Mouse (Mus musculus) spleen, postnatal 36 days (tissue): ENCODE data around the gene Tifa.
"Not testable (repeated sequence)": the region's sequence is repeated elsewhere in the genome, so short reads cannot be mapped to it uniquely, and the experiment has no call there.

ENCODE experiments used
- DNase-seq, 2 experiments: peaks; one replicate each; pipeline ENCODE4 v3.0.0; 2022; ENCODE audit warnings: low spot score in 2 of 2, mixed read lengths in 1 of 2

Gene Tifa

DNA sequence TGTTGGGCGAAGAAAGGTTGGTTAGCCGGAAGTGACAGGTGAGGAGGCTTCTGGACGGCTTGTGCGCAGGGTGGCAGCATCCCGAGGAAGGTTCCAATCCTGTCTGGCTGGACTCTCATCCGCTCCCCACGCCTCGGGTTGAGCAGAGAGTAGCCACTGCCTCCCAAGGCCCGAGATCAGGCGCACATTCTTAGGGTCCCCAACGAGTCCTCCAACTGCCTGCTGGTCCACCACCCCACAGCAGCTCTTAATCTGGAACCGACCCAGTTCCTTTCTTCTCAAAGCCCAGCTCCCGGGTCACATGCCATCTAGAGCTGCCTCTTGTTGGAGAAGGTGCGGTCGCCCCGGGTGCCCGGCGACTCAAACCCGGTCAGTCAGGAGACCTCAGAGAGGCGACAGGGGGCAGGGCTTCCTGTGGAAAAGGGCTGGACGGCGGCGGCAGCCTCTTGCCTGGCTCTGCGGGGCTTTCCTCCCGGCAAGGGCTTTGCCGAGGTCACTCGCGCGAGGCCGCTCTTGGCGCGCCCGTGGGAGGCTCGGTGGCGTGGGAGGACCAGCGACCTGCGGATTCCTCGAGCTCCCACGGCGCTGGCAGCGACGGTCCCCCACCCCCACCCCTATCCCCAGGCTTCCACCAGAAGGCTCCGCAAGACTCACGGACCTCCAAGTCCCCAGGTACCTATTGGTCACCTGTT is at the start of gene Tifa:
Tifa (plus strand) TSS at position 306 of the 692 bp plus-strand sequence.
- DNase-seq, result peak; percentile 70 to 76

DNA sequence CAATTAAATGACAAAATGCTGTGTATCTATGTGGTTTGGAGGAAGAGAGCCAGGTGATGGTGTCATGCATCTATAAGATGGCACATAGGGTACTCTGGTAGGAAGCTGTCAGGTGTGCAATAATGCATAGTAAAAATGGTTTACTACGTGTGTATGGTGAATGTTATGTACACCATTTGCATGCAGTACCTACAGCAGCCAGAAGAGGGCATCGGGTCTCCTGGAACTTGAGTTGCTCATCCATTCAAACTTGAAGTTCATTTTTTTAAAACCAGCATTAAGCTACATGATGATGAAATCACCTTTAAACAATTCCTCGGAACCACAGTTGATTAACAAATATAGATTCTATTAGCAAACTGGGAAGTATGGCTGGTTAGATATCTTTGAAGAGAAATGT is 48.1 kb upstream of the Tifa start:
- DNase-seq, result no peak

DNA sequence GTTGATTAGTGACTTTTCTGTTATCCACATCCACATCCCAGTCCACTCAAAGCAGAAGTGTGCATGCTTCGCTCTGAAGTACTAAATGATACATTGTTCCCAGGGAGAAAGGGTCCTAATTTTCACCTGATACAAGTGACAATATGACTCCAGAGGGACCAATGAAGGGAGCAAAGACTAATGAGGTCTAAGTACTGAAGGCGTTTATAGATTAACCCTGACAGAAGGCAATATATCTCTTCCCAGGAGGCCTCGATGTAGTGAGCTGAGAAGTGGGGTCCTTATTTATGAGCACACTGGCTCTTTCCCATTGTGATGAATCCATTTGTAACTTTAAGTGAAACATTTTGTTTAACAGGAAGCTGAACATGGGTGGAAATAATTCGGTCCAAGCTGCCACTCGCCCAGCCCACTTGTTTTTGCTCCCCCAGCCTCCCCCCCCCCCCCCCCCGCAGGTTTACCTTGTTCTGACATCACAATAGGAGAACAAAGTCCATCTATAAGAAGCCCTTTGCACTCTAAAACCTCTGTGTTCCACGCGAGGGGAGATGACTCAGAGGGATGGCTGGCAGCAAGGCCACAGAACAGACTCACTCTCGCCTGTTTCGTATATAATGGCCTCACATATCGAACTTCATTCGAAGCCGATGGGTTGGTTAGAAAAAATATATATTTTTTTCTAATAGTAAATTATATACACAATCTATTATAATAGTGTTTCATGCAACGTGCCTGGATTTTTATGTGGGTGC is 45.8 kb upstream of the Tifa start:
- DNase-seq, result no peak

DNA sequence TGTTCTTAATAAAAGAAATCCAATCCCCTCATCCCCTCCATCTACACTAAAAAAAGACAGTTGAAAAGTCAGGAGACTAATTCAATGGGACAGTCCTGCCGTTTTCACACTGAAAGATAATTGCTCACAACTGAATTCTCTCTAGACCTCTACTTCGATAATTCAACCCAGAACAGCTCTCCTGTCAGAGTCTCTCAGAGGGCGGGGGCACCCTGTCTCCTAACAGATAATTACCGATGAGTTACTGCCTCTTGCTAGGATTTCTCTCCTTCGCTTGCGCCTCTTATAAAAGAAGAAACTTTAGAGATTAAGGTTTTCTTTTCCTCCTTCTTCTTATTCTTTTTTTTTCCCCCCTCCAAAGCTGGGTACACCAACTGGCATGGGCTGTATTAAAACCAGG is 44.1 kb upstream of the Tifa start:
- no peak for DNase-seq

DNA sequence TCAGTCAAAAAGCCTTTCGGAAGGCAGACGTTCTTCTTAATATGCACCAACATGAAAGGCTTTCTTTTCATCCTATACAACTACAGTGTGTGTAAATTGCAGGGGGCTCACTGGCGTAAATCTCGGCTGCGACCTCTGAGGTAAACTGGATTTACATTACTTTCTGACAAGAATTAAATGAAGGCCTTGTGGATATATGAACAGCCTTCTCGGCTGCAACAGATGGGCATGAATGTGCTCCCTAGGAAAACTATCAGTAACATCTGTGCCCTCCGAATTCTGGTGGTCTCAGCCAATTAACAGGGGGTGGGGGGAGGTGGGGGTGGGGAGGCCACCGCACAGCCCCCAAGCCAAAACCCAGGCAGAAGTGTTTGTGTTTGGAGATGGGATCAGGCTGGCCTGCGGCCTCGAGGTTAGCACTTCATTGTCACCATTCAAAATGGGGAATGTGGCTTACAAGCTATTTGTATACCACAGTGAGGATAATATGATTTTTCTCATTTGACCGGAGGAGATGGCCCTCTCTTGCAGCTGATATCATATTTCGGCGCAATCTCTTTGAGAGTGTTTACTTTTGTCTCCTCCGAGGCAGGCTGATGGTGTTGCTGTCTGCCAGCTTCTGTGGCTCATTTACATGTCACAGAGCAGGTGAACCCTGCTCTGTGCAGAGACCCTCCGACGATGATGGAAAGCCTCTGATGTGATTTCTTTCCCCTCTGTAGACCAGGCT is 43.5 kb upstream of the Tifa start:
- DNase-seq, result no peak

DNA sequence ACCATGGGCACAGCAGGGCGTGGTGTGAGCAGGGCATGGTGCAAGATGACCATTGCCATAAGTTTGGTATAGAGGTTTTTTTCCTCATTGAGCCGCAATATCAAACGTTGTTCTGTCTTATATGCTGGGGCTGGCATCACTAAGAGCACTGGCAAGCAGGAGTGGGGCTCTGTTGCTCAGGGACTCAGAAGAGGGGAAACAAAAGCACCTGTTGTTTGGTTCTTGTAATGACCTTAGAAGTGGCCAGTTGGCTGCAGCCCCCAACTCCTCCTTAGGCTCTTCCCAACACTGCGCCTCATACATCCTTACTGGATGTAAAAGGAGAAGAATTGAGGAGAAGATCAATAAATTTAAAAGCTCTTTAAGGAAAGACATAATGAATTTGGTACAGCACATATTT is 41.0 kb upstream of the Tifa start:
- no peak for DNase-seq

DNA sequence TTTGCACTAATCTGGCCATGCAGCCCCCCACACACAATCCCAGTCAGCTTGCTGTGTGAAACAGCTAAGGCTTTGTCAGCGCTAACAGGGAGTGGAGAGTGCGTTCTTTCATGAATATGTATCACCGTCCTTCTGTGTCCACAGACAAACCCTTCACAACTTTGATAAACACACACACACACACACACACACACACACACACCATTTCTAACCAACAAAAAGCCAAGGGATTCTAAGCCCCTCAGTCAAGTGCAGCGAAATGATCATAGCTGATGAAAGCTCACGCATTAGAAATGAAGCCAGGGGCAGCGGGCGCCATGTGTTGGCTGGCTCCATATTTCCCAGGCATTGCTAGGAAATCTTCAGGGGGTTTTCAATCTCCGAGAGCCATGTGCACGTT is 40.3 kb upstream of the Tifa start:
- DNase-seq, result no peak

DNA sequence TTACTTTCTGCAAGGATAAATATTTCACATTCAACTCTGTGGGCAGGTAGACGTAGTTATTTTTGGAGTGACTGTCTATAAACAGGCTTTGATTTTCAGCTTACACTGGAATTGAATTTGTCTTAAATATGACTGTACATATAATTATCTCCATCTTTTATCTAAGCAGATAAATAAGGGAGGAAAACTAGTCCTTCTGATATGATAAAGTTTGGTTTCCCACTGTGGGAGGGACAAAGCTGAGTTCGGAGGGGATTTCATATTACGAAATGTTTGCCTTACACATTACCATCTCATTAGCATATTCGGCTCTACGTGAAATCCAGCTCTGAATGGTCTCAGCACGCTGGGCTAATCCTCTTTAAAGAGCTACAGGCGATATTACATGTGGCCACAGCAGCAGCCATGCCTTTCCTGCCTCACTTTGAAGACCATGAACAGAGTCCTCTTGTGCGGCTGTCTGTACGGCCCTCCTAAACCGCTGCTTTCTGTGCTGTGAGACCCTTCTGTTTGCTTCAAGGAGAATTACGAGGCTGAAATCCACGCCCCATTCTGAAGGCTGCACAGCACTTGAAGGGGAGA is 39.5 kb upstream of the Tifa start:
- DNase-seq, result no peak

DNA sequence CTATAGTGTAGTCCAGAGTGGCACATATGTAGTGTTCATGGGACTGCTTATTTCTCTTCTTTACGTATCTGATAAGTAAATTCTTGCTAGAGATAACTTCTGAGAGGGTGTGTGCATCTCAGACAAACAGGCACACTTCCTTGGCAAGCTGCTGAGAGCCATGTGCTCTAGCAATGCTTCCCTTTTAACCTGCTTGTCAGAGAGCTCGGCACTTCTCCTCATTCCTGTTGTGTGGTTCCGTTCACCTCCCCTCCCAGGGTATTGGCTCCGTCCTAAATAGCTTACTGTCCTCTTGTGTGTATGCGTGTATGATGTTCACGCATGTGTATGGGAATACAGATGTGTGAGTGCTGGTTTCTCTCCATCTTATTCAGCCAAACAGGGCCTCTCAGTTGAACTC is 33.1 kb upstream of the Tifa start:
- no peak for DNase-seq

DNA sequence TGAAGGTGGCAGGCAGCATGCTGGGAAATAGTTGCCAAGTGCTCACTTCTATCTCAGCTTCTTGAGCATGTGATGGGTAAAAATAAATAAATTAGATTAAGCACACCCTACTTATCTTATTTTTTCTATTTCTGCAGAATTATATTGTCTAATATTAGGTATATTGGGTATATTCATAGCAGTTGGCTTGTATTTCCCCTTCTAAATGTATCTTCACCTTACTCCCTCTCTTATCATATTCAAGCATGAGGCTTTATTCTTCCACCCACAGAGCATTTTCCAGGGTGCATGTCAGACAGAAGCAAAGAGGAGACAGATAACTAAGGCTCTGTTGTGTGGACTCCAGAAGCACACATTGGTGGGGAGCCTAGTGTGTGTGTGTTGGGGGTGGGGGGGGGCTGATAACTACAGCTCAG is 31.7 kb upstream of the Tifa start:
- no peak for DNase-seq

DNA sequence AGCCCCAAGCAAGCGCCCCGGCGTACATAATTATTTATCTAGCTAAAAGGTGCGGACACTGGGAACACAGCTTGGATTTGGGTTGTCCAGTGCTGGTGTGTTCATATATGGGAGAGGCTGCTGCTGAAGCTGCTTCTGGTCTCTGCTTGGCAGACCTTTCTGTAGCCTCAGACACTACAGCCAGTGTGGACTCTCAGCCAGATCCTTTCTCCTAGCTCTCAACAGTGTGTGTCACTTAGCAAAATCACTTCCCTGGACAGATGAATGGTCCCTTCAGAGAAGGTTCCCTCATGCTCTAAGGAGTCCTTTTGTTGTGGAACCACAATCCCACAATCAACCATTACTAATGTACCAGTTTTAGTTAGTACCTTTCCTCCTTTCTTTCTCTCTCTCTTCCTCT is 30.8 kb upstream of the Tifa start:
- no peak for DNase-seq

DNA sequence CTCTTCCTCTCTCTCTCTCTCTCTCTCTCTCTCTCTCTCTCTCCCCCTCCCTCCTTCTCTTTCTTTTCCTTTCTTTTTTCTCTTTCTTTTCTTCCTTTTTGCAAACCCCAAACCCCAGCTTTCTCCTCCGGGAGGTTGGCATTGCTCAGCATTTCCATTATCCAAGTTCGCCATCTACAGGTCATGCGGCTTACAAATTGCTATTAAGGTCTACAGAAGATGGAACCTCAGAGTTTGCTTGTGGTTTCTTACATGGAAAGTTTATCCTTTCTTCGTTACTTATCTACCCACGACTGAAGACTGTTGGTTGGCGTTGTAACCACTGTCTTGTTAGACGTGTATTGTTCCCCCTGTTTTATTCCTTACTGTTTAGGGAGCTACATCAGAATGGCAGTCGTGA is 30.4 kb upstream of the Tifa start:
- peak; percentile 6 to 10 for DNase-seq

DNA sequence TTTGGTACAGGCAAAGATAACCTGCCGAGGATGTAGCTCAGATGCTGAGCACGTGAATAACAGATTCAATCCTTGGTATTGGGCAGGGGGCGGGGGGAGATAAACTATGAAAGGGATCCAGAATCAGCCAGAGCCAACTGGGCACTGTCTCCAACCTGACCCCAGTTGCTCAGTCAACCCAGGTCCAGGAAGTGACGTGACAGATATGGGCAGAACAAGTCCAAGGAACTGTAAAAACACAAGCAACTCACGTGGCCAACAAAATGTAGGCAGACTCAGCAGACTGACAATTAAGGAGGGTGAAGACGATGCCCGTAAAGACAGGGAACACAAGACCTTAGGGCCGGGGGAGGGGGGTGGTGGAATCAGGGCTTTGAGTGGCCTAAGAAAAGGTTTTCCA is 27.2 kb upstream of the Tifa start:
- no peak for DNase-seq

DNA sequence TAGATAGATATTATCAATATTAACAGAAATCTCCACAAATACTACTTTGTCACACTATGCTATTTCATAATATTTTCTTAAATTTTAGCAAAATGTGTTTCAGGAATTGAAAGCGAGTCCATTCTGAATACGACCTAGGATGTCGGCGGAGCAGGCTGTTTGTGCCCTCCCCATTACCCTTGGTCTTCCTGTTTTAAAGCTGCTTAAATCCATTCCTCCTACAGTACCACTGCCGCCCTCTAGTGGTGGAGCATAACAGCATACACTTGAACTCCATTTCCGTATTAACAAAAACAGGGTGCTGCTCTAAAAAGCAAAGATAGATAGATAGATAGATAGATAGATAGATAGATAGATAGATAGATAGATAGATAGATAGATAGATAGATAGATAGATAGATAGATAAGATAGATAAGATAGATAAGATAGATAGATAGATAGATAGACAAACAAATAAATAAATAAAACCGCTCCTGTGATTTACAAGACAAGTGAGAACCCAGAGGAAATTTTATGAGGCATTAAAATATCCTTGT is 26.5 kb upstream of the Tifa start:
- DNase-seq, result peak; percentile 81 to 84

DNA sequence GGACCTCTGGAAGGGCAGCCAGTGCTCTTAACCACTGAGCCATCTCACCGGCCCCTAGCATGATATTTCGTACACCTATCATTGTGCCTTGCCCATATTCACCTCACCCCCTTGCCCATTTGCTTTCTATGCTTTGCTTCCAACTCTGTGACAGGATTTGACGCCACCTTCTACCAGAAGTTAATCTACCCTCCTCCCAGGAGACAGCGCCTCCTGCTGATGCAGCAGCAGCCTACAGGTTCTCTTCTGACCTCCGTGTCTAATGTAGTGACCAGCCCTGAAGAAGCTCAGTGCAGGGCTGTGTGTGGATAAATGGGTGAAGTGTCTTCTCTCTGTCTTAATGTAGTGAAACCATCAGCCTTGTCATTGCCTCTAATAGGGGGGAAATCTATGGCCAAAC is 25.1 kb upstream of the Tifa start:
- DNase-seq, result no peak

DNA sequence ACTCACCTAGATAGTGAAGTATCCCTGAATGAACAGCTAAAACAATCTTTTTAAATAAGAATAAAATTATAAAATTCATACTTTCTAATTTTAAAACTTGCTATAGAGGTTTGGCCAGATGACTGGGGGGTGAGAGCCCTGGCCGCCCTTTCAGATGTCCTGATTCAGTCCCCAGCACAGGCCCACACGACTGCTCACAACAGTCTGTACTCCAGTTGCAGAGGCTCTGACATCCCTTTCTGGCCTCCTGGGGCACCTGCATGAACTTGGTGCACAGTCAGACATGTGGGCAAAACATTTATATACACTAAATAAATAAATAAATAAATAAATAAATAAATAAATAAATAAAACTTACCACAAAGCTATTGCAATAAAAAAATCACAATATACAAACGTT is 23.6 kb upstream of the Tifa start:
- DNase-seq, result no peak

DNA sequence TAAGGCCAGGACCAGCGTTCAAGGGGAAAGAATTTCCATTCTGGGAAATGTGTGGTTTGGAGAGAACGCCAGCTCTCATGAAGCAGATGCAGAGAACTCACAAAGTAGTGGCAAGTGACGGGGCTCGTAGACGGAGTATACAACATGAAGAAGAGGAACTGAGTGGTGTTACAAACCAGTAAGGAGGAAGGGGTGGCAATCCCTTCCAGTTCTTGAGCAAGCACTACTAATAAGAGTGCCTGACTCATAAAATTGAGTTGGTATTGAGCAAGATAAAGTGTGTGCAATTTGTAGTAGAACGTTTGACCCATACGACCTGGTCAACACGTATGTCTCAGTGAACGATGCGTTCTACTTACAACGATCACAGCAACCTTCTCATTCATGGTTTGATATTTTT is 20.5 kb upstream of the Tifa start:
- peak in 1 of 2 experiments; percentile 31 for DNase-seq

DNA sequence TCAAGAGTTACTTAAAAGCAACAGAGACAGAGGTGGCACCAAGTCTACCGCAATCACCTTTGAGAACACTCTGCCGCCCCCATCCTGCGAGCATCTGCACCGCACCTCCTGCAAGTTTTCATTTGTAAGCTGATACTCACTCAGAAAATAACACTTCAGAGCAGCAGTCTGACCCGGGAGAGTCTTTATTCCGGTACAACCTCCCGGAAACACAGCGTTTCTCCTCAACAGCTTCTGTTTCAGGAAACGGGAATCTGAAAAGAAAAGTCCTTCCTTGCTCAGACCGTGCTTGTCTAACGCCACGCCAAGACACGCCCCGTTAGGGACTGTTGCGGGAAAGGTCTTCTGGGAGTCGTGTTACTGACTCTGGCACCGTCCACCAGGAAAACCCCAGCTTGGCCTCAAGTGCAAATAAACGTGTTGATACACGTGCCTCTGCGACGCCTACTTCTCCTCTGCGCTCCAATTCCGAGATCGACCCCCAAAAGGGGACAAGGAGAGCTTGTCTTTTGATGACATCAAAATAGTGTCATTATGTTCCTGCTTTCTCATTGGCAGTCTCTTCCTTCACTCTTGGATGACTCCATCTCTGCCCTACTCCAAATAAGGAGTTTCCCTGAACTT is 9.5 kb upstream of the Tifa start, which contains the start of gene Alpk1:
Alpk1 (minus strand) TSS at position 507 of the 624 bp plus-strand sequence.
- peak; percentile 74 to 76 for DNase-seq

DNA sequence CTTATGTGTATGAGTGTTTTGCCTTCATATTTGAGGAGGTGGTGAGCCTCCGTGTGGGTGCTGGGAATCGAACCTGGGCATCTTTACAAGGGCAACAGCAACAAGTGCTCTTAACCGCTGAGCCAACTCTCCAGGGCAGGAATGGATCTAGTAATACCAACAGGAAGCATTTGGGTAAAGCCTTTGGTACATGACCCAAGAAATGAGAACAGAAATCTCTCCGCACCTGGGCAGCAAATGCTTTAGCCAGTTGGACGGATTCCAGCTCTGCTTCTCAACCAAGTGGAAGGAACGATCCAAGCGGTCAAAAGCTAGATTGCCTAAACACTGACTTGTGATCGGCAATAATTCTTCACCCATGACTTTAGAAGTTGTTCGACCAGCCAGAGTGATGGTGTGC is 8.7 kb upstream of the Tifa start:
- no peak for DNase-seq

DNA sequence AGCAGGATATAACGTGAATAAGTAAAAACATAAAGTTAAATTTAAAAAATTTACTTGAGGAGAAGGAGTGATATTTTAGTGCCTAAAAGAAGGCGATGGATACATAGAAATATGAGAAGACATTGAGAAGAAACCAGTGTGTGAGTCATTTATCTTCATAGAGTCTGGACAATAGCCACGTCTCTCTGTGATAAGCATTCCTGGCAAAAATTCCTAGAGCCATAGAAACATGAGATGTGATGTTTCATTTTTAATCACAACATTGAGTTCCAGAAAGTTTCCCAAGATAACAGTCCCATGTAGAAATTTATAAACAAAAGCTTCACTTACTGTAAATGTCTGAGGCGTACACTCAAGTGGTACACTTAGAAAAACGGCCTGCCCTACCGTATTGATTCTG is 6.7 kb upstream of the Tifa start:
- DNase-seq, result no peak

DNA sequence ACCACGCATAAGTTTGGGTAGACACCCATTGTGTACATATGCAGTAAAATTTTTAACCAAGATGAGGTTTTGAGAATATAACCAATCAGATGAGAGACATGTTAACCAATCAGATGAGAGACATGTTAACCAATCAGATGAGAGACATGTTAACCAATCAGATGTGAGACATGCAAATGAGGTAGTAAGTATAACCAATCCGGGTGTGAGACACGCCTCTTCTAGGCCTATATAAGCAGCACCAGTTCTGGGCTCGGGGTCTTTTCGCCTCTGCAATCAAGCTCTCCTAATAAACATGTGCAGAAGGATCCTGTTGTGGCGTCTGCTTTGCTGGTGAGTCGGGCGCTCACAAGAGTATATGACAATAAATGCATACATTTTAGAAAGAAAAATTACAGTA is 5.9 kb upstream of the Tifa start:
- not testable (repeated sequence) for DNase-seq

DNA sequence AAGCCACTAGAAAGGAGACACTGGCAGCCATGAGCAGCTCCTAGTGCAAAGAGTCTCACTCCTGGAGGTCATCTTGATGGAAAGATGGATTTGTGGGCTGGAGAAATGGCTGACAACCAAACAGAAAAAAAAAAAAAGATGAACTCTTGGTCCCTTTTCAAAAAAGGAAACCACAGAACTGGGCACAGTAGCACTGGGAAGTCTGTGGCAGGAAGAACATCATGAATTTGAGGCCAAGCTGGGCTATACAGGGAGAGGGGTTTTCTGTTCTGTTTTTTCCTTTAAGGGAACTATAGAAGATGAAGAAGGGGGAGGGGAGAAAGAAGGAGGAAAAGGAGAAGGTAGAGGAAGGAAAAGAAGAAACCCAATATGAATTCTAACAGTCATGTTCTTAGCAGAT is 2.6 kb upstream of the Tifa start:
- DNase-seq, result no peak
